Mouse (Mus musculus): Measurements from ENCODE around the gene Smyd4.
A peak's percentile ranks its signal among the peaks of the same experiment; 100 is the strongest.

Smyd4 gene

DNA sequence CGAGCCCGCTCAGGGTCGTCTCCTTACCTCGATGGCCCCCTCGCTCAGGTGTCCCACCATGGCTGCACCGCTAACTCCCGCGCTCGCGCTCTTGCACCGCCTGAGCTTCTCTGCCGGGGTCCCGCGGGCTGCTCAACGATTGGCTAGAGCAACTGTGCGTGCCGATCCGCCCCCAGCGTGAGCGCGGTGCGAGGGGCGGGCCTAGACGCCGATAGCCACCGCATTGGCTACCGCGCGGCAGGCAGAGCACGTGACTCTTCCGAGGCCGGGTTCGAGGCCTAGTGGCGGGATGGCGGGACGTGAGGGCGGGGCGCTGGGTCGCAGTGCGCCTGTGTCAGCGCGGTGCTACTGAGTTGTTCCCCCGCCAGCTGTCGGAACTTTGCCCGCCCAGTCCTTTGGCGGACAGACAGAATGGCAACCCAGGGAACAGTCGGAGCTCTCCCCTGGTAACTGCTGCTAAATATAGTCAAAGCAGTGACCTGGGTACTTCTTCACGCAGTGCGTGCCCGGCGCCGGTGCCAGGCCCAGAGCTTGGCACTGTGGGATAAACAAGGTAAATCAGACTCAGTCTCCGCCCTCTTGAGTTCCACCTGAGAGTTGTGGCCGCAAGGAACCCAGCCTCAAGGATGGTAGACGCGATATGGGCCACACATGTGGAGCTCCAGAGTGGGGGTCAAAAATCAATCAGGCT is at the start of gene Smyd4, which contains the start of gene Rpa1:
Gene Smyd4 (plus strand): TSS at position 235 of the 691 bp plus-strand sequence.
Gene Rpa1 (minus strand): TSS at position 126 of the 691 bp plus-strand sequence.
- peak; percentile 95 for DNase-seq (ENCODE audit: low read depth)

DNA sequence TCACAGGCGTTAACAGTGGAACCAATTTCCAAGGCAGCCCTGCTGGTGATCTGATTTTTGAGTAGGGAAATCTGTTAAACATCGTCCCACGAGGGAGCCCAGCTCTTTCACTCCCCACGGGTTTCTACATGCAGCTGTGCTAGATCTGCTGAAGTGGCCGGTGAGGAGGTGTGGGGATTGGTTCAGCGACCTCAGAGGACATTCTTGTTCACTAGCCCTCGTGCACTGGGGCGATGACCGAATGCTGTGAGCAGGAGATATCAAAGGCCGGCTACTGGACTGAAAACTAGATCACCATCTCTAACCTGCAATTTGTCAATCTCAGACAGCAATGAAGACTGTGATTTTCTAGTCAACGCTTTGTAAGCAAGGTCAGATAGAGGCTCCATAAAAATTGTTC is 49.7 kb upstream of the Smyd4 start:
- DNase-seq (ENCODE audit: low read depth), result no peak

DNA sequence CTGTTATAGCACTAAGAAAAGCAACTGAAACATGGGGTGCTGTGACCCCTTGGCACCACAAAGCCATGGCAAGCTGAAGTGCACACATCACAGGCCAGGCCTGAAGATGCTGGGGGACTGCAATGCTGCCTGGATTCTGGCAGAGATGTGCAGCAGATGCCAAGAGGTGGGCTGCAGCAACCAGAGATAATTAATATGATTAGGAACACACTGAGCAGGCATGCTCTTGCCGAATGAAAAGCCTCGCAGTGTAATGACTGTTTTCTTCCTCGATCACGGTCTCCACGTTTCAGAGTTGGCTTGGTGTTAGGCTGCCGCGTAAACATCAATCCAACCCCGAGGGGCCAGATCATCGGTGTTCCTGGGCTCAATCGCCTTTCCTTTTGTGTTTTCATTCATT is 48.4 kb upstream of the Smyd4 start:
- no peak for DNase-seq (ENCODE audit: low read depth)

DNA sequence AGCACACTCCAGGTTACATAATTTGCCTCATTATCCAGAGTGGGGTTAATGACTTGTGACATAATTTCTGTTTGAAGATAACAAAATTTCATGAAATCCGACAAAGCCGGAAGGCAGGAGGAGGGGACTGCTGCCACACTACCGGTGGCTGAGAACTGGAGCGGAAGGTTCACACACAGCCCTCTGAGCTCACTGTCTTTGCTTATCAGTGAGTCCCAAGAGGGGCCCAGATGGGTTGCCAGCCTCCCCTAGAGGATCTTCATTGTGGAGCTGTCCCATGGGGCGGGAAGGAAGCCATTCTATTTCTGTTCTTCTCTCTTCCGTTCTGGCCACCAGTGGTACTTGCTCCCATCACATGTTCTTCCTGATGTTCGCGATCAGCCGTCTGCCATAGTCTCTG is 47.3 kb upstream of the Smyd4 start:
- DNase-seq (ENCODE audit: low read depth), result no peak

DNA sequence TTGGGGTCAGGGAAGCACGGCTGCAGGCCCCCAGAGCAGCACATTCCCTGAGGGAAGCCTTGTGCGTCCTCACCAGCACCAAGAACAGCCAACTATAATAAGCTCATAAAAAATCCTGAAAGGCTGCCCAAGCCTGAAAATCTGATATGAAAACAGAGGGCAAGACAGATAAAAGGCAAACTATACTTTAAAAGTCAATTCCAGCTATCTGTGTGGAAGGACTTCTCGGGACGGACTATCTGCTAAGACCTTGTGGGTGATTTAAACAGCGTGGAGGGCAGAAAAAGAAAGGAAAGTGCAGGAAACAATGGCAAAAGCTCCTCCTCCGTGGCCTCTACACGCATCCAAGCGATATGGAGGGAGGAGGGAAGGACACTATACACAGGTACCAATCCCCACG is 43.4 kb upstream of the Smyd4 start:
- no peak for DNase-seq (ENCODE audit: low read depth)

DNA sequence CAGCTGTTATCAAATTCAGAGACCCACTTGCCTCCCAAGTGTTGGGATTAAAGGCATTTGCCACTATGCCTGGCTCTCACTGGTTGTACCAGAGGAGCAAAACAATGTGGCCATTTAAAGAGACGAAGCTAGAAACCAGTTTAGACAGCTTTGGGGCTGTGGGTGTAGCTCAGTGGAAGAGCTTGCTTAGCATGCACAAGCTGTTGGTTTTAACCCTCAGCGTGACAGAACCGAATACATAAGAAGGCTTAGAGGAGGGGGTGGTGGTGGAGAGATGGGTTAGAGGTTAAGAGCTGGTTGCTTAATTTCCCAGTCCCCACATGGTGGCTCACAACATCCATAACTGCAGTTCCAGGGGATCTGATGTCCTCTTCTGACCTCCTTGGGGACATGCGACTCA is 39.6 kb upstream of the Smyd4 start:
- DNase-seq (ENCODE audit: low read depth), result no peak

DNA sequence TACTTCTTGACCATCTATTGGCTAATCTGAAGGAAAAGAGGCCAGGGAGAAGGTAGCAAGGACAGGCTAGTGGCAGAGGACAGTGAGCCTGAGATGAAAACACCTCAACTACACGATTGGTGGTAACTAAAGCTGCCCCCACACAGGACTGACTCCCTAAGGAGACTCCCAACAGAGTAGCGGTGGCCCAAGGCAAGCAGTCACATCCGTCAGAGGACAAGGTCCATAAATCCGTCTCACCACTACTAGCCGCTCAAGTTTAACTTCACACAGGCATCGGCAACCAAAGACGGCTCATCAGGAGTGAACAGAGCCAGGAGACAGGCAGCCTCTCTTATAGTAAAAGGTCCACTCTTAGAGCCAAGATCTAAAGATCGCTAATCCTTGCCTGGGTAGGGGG is 37.4 kb upstream of the Smyd4 start:
- no peak for DNase-seq (ENCODE audit: low read depth)

DNA sequence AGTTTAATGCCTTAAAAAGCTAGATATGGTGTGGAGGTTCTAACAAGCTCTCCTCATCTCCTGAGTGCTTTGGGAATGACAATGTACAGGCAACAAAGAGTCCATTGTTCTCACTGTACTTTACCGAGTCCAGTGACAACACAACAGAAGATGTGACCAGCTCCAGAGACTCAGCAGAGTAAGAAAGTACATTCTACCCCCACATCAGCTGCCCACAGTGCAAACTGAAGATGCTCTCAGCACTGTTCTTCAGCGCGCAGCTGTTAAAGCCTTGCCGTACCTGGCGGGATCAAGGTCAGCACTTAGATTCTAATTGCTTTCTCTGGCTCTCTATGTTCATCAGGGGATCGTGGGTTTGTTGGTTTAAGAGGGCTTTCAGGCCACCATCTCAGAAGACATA is 36.5 kb upstream of the Smyd4 start:
- DNase-seq (ENCODE audit: low read depth), result no peak

DNA sequence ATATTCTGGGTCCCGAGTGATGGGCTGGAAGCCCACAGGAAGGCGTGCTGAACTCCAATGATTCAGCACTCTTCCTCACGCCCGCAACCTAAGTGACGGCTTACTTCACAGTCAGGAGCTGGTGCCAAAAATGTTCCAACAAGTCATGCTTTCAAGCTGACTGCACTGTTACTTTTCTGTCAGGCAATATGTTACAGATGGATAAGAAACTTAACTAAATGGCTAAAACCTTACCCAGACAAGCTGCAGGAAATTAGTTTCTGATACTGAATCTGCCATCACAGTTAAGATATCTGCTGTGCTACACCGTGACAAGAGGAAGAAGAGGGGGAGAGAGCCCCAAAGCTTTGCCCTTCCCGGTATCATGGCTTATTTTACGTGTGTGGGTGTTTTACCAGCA is 34.4 kb upstream of the Smyd4 start:
- DNase-seq (ENCODE audit: low read depth), result no peak

DNA sequence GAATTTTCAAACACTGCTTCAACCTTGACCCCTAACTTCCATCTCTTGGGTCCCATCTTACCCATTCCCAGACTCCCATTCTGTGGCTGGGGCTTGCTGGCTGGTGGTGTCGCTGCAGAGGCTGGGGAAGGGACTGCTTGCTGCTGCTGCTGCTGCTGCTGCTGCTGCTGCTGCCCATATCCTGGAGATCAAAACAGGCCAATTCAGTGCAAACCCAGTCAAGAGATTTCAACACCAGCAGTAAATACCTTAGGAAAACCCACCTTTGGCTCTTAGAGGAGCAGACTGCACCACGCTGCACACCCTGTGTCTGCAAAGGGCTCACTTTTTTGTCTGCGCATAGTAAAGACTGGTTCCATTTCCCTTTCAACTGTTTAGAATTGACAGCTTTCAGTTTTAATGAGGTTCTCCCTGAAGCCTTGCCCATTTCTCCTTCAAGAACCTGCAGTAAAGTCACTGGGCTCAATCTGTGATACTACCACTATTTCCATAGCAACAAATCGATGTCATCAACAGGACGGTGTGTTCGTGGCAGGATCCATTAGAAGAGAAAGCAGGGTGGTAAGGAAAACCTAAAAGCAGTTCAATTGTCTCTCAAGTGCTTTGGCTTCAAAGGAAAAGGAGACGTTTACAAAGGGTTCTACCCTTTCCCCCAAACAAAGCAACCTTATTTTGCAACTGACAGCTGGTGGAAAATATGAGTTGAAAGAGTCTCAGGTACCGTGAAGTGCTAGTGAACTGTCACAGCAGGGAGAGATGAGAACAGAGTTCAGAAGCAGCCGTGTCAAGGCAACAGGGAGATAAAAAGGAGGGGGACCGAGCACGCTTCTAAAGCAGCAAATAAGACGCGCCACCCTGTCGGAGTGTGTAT is 29.6 kb upstream of the Smyd4 start:
- no peak for DNase-seq (ENCODE audit: low read depth)

DNA sequence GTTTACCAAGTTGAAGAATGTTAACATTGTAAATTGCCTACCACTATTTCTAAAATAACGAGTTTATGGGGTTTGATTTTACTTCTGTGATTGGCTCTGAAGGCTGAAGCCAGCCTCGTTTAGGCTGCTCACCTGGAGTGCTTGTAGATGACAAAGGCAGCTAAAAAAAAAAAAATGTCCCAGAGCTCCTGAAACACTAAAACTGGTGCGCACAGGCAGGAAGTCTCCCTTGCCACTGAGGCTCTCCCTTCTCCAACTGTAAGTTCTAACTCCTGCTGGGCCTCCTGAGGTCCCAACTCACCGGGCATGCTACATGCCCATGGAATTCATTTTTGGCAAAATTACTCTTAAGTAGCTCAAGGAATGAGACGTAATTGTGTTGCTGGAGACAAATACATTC is 29.0 kb upstream of the Smyd4 start:
- no peak for DNase-seq (ENCODE audit: low read depth)

DNA sequence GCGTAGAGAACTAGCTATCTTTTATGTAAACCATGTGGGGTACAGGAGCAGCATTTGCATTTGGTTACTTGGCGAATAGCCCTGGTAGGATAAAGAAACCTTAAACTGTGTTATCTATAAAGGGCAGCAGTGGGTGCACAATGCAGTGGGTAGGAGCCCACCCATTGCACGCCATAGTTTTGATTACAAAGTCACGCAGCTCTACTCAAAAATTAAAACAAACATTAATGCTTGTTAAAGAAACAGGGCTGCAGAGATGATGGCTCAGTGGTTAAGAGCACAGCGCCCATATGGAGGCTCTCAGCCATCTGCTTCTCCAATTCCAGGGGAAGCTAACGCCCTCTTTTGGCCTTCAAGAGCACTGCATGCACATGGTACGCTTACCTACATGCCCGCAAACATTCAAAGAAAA is 24.9 kb upstream of the Smyd4 start:
- no peak for DNase-seq (ENCODE audit: low read depth)

DNA sequence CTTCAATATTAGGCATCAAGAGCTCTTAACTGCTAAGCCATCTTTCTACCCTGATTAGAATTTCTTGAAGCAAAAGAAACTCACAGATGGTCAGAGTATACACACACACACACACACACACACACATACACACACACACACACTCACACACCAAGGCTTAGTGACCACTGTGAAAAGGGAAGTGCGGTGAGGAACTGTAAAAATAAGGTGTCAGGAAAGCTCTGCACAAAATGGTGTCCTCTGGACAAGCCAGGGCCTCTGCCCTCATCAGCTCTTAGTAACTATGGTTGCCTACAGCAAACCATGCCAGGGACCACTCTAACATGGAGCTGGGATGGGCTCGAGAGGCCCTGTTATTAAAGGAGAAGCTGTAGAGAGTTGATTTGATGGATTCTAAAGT is 23.8 kb upstream of the Smyd4 start:
- DNase-seq (ENCODE audit: low read depth), result peak; percentile 57

DNA sequence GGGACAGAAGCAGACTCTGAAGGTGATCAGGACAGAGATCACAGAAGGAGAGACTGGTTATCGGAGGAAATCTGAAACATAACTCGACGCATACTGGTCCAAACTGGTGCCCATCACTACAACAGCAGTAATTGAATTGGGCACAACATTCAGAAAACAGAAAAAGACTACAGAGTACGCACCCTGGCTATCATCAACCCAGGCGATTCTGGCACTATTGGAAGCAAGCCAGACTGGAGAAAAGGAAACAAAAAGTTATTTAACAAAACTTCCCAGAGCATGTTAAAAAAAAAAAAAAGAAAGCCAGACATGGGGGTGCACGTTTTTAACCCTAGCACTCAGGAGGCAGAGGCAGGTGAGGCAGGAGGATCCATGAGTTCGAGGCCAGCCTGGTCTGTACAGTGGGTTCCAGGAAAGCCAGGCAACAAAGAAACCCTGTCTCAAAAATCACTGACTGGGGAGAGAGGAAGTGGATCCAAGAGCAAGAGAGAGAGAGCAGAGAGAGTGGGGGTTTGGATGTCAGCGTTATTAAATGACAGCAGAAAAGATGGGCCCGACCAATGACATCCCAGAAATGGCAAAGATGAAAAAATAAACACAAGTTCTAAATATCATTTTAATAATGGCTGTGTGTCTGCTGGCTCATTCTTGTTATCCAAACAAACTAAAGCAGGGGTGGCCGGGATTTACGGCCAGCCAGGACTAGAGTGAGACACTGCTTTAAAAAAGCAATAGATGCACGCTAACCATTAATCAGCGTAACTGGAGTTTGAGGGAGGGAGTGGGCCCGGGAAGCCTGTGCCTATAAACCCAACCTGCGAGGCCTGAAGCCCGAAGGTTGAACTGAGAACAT is 22.9 kb upstream of the Smyd4 start:
- no peak for DNase-seq (ENCODE audit: low read depth)

DNA sequence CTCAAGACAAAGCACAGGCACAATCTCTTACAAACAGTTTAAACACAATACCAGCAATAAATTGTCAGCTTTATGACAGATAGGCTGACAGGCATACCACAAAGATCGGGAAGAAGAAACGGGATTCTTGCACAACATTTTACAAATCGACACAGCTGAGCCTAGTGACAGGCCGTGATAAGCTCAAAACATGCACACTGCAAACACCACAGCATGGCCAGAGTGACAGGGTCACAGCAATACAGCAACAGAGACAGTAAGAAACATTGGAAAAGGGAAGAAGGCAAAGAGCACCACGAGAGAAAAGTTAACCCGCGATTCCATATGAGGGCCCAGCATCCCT is 22.3 kb upstream of the Smyd4 start:
- DNase-seq (ENCODE audit: low read depth), result no peak

DNA sequence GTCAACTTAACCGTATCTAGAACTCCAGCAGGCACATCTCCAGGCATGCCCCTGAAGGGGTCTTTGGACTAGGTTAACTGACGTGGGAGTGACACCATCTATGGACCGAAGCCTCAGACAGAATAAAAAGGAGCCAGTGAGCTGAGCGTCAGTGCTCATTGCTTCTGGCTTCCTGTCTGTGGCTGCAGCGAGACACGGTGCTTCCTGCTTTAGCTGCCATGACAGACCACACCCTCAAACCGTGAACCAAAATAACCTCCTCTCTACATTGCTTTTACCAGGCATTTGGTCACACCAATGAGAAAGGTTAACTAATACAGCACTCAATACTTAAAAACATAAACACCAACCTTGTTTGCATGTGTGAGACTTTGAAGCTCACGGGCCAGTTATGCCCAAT is 11.6 kb upstream of the Smyd4 start:
- peak; percentile 84 for DNase-seq (ENCODE audit: low read depth)

DNA sequence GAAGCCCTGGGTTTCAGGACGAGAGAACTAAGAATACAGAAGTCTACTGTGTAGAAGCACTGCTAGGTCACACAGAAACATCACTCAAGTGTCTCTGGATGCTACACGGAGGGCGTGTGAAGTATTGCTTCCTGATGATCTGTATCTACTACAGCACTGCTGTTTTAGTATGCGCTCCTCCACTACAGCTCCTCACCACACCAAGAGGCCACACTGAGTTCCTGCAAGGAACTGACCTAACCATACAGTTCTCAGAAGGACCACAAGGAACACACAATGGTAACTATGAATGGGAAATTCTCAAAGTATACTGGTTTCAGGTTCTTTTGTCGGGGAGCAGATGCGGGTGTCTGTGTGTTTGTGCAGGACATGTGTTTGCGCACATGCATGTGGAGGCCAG is 11.0 kb upstream of the Smyd4 start:
- peak; percentile 75 for DNase-seq (ENCODE audit: low read depth)

DNA sequence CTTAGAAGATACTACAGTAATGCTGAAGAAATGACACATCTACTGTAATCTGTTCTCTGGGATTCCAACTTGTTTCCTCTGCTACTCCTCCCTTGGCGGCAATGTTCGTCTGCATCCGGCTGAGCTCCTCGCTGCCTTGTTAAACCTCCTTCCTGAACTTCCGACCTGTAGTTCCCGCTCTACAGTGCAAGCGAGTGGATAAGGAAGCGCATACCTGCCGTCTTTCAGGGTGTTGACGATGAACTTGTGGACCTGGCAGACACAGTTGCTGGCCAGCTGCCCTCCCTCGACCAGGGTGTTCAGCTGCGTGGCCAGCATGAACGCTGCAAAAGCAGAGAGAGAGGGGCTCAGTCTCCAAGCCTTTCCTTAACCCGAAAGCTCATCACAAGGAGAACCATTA is 8.2 kb upstream of the Smyd4 start:
- no peak for DNase-seq (ENCODE audit: low read depth)

DNA sequence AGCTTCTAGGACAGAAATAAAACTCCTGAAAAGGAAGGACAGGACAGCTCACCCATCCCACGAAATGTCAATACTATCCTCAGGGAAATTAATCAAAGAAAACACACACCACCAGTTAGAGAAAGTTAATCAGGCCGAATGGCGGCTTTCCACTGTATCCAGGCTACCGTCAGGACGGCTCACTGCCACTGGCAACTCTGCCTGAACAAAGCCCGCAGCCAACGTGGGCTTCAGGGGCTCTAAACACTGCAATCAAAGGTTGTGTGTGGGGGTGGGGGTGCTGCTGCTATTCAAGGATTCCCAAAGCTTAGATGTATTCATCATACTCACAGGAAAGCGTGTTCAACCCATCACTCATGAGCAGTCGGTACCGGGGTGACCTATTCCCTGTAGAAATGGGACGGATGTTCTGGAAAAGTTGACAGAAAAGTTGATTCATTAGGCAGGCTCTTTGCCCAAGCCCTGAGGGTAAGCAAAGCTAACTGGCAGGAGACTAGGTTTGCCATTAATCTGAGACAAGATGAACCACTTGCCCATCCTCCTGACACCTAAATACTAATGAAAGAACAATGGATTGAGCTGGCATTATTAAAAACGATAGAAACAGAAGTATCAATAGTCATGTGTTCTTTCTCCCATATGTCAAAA is 7.4 kb upstream of the Smyd4 start:
- DNase-seq (ENCODE audit: low read depth), result no peak

DNA sequence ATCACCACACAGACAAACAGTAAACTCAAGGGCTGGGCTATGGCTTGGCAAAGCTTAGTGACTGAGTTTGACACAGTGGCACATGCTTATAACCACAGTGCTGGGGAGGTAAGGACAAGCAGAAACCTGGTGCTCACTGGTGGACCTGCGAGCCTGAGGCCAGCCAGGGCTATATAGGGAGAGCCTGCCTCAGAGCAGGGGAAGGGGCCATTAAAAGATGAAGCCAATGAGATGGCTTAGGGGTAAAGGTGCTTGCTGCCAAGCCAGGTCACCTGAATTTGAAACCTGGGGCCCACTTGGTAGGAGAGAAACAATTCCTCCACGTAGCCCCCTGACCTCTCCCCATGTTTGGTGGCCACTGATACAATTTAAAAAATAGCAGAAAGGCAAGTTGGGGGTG is 5.1 kb upstream of the Smyd4 start:
- no peak for DNase-seq (ENCODE audit: low read depth)

DNA sequence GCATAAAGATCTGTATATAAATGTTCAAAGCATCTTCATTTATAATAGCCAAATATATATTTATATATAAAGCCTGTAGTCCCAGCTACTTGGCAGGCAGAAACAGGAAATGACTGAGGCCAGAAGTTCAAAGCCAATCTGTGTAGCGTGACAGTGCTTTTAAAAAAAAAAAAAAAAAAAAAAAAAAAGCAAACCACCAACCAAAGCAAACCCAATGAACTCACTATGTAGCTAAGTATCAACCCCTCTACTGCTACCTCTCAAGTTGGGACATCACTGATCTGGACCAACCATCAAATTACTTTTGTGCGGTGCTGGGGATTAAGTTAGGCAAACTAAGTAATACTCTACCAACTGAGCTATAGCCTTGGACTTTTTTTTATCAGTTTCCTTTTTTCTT is 4.1 kb upstream of the Smyd4 start:
- peak; percentile 73 for DNase-seq (ENCODE audit: low read depth)

DNA sequence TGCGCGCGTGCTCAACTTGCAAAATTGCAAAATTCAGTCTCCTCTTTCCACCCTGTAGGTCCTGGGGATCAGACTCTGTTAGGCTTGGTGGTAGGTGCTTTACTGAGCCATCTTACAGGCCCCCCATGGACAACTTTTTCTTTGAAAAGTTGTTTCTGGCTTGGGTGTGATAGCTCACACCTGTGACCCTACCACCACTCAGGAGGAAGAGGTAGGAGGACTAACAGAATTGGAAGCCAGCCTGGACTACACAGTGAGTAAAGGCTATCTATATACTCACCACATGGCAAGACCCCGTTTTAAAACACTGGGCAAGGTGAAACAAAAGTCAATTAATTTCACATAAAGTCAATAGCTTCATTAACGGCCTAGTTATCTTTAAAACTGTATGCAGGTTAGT is 3.5 kb upstream of the Smyd4 start:
- no peak for DNase-seq (ENCODE audit: low read depth)
